In genomic region chr5:15470141-15470540, GRCm38 (mm10) we compare ENCODE assay signal across 12 mouse cellular contexts. TPM values are rescaled to one million over a fixed set of nuclear protein-coding genes. Genes with fewer than 3 reads are reported as not detected.
DNase-seq lines count a peak whose midpoint lies in the region; ATAC-seq and TF ChIP-seq lines count a peak whose summit lies in the region.
"Not testable (repeated sequence)": the region's sequence is repeated elsewhere in the genome, so short reads cannot be mapped to it uniquely, and the experiment has no call there.
"Had no signal": no experiment of that assay in that cellular context is flagged by ENCODE, and none has a peak within 500 bp of the region (broad histone marks: within the 10 kb centered on the region; RNA-seq: fewer than 3 reads in every experiment).

No protein-coding gene starts in this region.

- TF ChIP-seq CTCF in kidney, postnatal 0 days (IDR thresholded peaks at IDR 0.05; ENCODE audit: low read depth); stomach, postnatal 0 days (IDR thresholded peaks at IDR 0.05; ENCODE audit: low read depth): not testable (repeated sequence)

- TF ChIP-seq EP300 in stomach, postnatal 0 days (optimal IDR thresholded peaks at IDR 0.05), result not testable (repeated sequence)

- not testable (repeated sequence) for H3K36me3 ChIP-seq in heart, embryonic 11.5 days (ENCODE audit: control insufficient read depth, insufficient read depth, low read length); heart, embryonic 15.5 days; kidney, postnatal 0 days (ENCODE audit: insufficient read depth, low read length); midbrain, embryonic 14.5 days (ENCODE audit: control insufficient read depth, insufficient read depth, low read length); stomach, postnatal 0 days (ENCODE audit: control insufficient read depth, insufficient read depth, low read length)

- ATAC-seq in heart, embryonic 11.5 days (replicated peaks; ENCODE audit: insufficient number of reproducible peaks, low FRiP score, low TSS enrichment), result peak; percentile 74; the same call in 1 of the 2 replicates
- peak; percentile 53; the same call in 1 of the 2 replicates for ATAC-seq in heart, embryonic 15.5 days (replicated peaks; ENCODE audit: insufficient number of reproducible peaks, insufficient read depth, low FRiP score, low read depth)
- 0 out of 2 replicates have a peak, but pooled peaks have one; percentile 57 for ATAC-seq in kidney, postnatal 0 days (replicated peaks; ENCODE audit: low FRiP score, low read depth)
- peak; percentile 62; the same call in 1 of the 2 replicates for ATAC-seq in midbrain, embryonic 14.5 days (ENCODE audit: low FRiP score, low TSS enrichment)
- peak; percentile 77; the same call in 1 of the 2 replicates for ATAC-seq in stomach, postnatal 0 days (ENCODE audit: low FRiP score, low TSS enrichment)

- not testable (repeated sequence) for H3K9ac ChIP-seq in heart, embryonic 11.5 days (ENCODE audit: low read depth, low read length); heart, embryonic 15.5 days; kidney, postnatal 0 days (ENCODE audit: low read depth, low read length); midbrain, embryonic 14.5 days (replicated peaks; ENCODE audit: low read length); stomach, postnatal 0 days (ENCODE audit: low read length)

- DNase-seq in kidney, postnatal 0 days (ENCODE audit: low spot score); midbrain, embryonic 14.5 days; stomach, postnatal 0 days (ENCODE audit: low spot score): not testable (repeated sequence)

- H3K4me2 ChIP-seq in heart, embryonic 11.5 days; heart, embryonic 15.5 days; kidney, postnatal 0 days (ENCODE audit: low read length); midbrain, embryonic 14.5 days (ENCODE audit: low read length); stomach, postnatal 0 days (replicated peaks; ENCODE audit: low read depth): not testable (repeated sequence)

- not testable (repeated sequence) for H3K27ac ChIP-seq in heart, embryonic 11.5 days (ENCODE audit: low read depth, low read length); heart, embryonic 15.5 days; kidney, postnatal 0 days; midbrain, embryonic 14.5 days (replicated peaks; ENCODE audit: low read depth, low read length); stomach, postnatal 0 days (replicated peaks)

- not testable (repeated sequence) for H3K4me3 ChIP-seq in heart, embryonic 11.5 days (ENCODE audit: low read depth, low read length); heart, embryonic 15.5 days; kidney, postnatal 0 days (replicated peaks; ENCODE audit: low read depth, low read length); midbrain, embryonic 14.5 days (replicated peaks; ENCODE audit: low read depth, low read length); stomach, postnatal 0 days (ENCODE audit: low read depth, low read length)

- not testable (repeated sequence) for H3K27me3 ChIP-seq in heart, embryonic 11.5 days (ENCODE audit: control insufficient read depth, insufficient read depth, low read length); heart, embryonic 15.5 days; kidney, postnatal 0 days (ENCODE audit: insufficient read depth, low read length); midbrain, embryonic 14.5 days (ENCODE audit: control insufficient read depth, insufficient read depth, low read length); stomach, postnatal 0 days (ENCODE audit: control insufficient read depth, insufficient read depth, low read length)

- not testable (repeated sequence) for H3K4me1 ChIP-seq in heart, embryonic 11.5 days (ENCODE audit: control insufficient read depth, insufficient read depth, low read length); heart, embryonic 15.5 days (replicated peaks); kidney, postnatal 0 days (replicated peaks; ENCODE audit: insufficient read depth, low read length); midbrain, embryonic 14.5 days (ENCODE audit: control insufficient read depth, insufficient read depth, low read length); stomach, postnatal 0 days (replicated peaks; ENCODE audit: control insufficient read depth, insufficient read depth)

- WGBS in heart, embryonic 11.5 days (ENCODE audit: insufficient replicate concordance), result 61% methylated on average over 1 of the region's 1 CpGs
- WGBS in heart, embryonic 15.5 days, result 78% methylated on average over 1 of the region's 1 CpGs
- WGBS in kidney, postnatal 0 days, result 73% methylated on average over 1 of the region's 1 CpGs
- 63% methylated on average over 1 of the region's 1 CpGs for WGBS in midbrain, embryonic 14.5 days
- WGBS in stomach, postnatal 0 days, result 64% methylated on average over 1 of the region's 1 CpGs

- H3K9me3 ChIP-seq in heart, embryonic 11.5 days (replicated peaks; ENCODE audit: control insufficient read depth, low read length); heart, embryonic 15.5 days (replicated peaks); kidney, postnatal 0 days (replicated peaks; ENCODE audit: low read length); stomach, postnatal 0 days (ENCODE audit: control insufficient read depth, low read length): not testable (repeated sequence)
- H3K9me3 ChIP-seq in midbrain, embryonic 14.5 days (ENCODE audit: control insufficient read depth, low read length), result peaks cover 26% of the 10 kb centered on the region

RNA-seq across cellular contexts. Expression of gene Gm21149, which starts 6.2 kb away (rescaled TPM):
- not detected in 2 replicates for polyA plus RNA-seq in heart, embryonic 11.5 days (2014; fragmentation: Nextera tagmentation; extraction: Ambion mirVana)
- polyA plus RNA-seq in heart, embryonic 15.5 days (2015; fragmentation: Nextera tagmentation; extraction: Ambion mirVana), result 0.15 and 0.21 TPM in 2 replicates
- not detected in 2 replicates for polyA plus RNA-seq in kidney, postnatal 0 days (2015; fragmentation: Nextera tagmentation; extraction: Ambion mirVana)
- not detected in 2 replicates for polyA plus RNA-seq in midbrain, embryonic 14.5 days (2014; fragmentation: Nextera tagmentation; extraction: Ambion mirVana)
- polyA plus RNA-seq in stomach, postnatal 0 days (2015; fragmentation: Nextera tagmentation; extraction: Ambion mirVana), result 0.29 TPM in 1 of 2 replicates, not detected in the other
- polyA plus RNA-seq: activated CD4-positive, CD25-positive, alpha-beta regulatory T cell, adult 4 months; adrenal gland, adult 2 months; brain, embryonic 14.5 days; CD4-positive, CD25-positive, alpha-beta regulatory T cell, adult 4 months; G1E; Patski had no signal

RNA-seq across cellular contexts. Expression of gene Gm21190, which starts 58.9 kb away (rescaled TPM):
- 0.24 TPM in 1 of 2 replicates, not detected in the other for polyA plus RNA-seq in heart, embryonic 11.5 days (2014; fragmentation: Nextera tagmentation; extraction: Ambion mirVana)
- polyA plus RNA-seq in heart, embryonic 15.5 days (2015; fragmentation: Nextera tagmentation; extraction: Ambion mirVana), result not detected in 2 replicates
- polyA plus RNA-seq in kidney, postnatal 0 days (2015; fragmentation: Nextera tagmentation; extraction: Ambion mirVana), result not detected in 2 replicates
- not detected in 2 replicates for polyA plus RNA-seq in midbrain, embryonic 14.5 days (2014; fragmentation: Nextera tagmentation; extraction: Ambion mirVana)
- polyA plus RNA-seq in stomach, postnatal 0 days (2015; fragmentation: Nextera tagmentation; extraction: Ambion mirVana), result not detected in 2 replicates
- polyA plus RNA-seq: activated CD4-positive, CD25-positive, alpha-beta regulatory T cell, adult 4 months; adrenal gland, adult 2 months; brain, embryonic 14.5 days; C2C12; CD4-positive, CD25-positive, alpha-beta regulatory T cell, adult 4 months; G1E; Patski had no signal
